Mouse (Mus musculus) E14TG2a.4 (cell line): Measurements from ENCODE around the gene Ophn1.

Experiments
- CTCF ChIP-seq: conservative IDR thresholded peaks from 2 replicates; pipeline ENCODE4 v1.5.1; 2014; ENCODE audit warnings: low read length
- NANOG ChIP-seq: IDR thresholded peaks from 2 replicates; pipeline ENCODE4 v1.6.1; 2014; ENCODE audit warnings: borderline replicate concordance, low read length, mixed read lengths

- TF ChIP-seq CTCF (0 out of 2 replicates have a peak, but pooled peaks have one; percentile 16), NANOG (no peak)
Measured at GRCm38 (mm10) chrX:98618865-98619264, 272.0 kb downstream of the Ophn1 start.
